Comparison of ENCODE assay signal across 7 mouse cellular contexts in the genomic region with DNA sequence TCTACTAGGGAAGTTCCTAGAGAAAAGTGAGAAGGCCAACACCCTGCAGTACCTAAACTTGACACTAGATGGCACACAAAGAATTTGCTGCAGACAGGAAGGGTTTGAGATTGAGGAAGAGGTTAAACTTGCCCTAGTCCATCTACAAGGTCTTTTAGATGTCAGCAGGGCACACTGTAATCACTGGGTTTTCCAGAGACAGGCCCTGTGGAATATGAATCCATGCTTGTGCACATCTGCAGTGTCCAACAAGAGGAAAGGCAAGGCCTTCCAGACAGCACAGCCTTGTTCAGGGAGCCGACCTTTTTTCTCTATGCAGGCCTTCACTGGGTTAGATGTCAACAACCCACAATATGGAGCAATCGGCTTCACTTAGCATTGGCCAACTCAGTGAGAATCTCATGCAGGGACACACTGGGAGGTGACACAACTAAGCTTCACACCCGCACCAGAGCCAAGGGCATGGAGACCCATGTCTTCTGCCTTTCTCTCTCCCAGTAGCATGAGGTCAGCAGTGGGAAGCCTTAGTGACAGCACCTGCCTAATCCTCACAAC. TPM values are rescaled to one million over a fixed set of nuclear protein-coding genes. Genes with fewer than 3 reads are reported as not detected.
A peak's percentile ranks its signal among the peaks of the same experiment; 100 is the strongest.
DNase-seq lines count a peak whose midpoint lies in the region; ATAC-seq and TF ChIP-seq lines count a peak whose summit lies in the region.

No protein-coding gene starts in this region.

- H3K27ac ChIP-seq in CH12.LX (ENCODE audit: insufficient read depth, low read depth): no peak overlapping the region
- H3K27ac ChIP-seq in lung, embryonic 14.5 days (ENCODE audit: low read depth): no peak overlapping the region

- H3K9me3 ChIP-seq in CH12.LX (replicated peaks; ENCODE audit: low read length): no peaks in the 10 kb centered on the region
- no peaks in the 10 kb centered on the region for H3K9me3 ChIP-seq in lung, embryonic 14.5 days (ENCODE audit: low read depth, low read length)

- peaks cover 75 to 93% of the 10 kb centered on the region in 2 experiments for H3K36me3 ChIP-seq in CH12.LX (replicated peaks in 1 of 2; ENCODE audit: control insufficient read depth in 1 of 2, insufficient read depth in 1 of 2, low read length in 1 of 2)
- peaks cover 64% of the 10 kb centered on the region for H3K36me3 ChIP-seq in lung, embryonic 14.5 days (ENCODE audit: insufficient read depth)

- no peak for TF ChIP-seq EP300 in CH12.LX (IDR thresholded peaks at IDR 0.05; ENCODE audit: low read length)

- H3K27me3 ChIP-seq in CH12.LX (replicated peaks): no peaks in the 10 kb centered on the region
- H3K27me3 ChIP-seq in lung, embryonic 14.5 days (ENCODE audit: insufficient read depth, low read length): no peaks in the 10 kb centered on the region

- H3K4me3 ChIP-seq in CH12.LX (replicated peaks in 1 of 3; ENCODE audit: low read depth in 2 of 3, low read length in 2 of 3, poor library complexity in 1 of 3): no peak overlapping the region
- H3K4me3 ChIP-seq in lung, embryonic 14.5 days (ENCODE audit: low read depth, low read length): no peak overlapping the region

- peaks cover 7% of the 10 kb centered on the region; the same call in 1 of the 2 replicates for H3K79me2 ChIP-seq in CH12.LX (replicated peaks; ENCODE audit: control insufficient read depth, extremely low read depth, insufficient read depth, poor library complexity, severe bottlenecking)

- H3K4me1 ChIP-seq in CH12.LX (ENCODE audit: control insufficient read depth in 1 of 2, insufficient read depth in 2 of 2): peaks cover 7 to 29% of the 10 kb centered on the region in 2 experiments; a peak in 3 of 4 replicates
- H3K4me1 ChIP-seq in lung, embryonic 14.5 days (ENCODE audit: insufficient read depth): no peaks in the 10 kb centered on the region

- peak; percentile 56 for TF ChIP-seq RAD21 in CH12.LX (IDR thresholded peaks at IDR 0.05; ENCODE audit: low read depth, low read length)

- in situ Hi-C loops in CH12.LX (cut with MboI; ENCODE audit: low pct_ligation_motif_present, low pct_unique_long_range_greater_than_20kb, low sequenced_read_pairs): loop anchor here (5.0 to 10.0 kb wide), 2 partner anchors 335 to 432 kb away; partner anchors contain the start of gene Irf2bp2

- 73% methylated on average over 3 of the region's 3 CpGs for WGBS in lung, embryonic 14.5 days

- peak; percentile 79 to 98 for TF ChIP-seq CTCF in CH12.LX (conservative IDR thresholded peaks at IDR 0.05 in 1 of 2, IDR thresholded peaks at IDR 0.05 in 1 of 2; ENCODE audit: low read depth in 2 of 2, low read length in 2 of 2)
- peak; percentile 94 for TF ChIP-seq CTCF in lung, embryonic 14.5 days (IDR thresholded peaks at IDR 0.05; ENCODE audit: low read depth)

- DNase-seq in CH12.LX (ENCODE audit: extremely low read depth): peak; percentile 79
- peak; percentile 83 for DNase-seq in NIH3T3 (ENCODE audit: low read depth)
- peak; percentile 53 for DNase-seq in cerebellum, adult 9-11 months
- peak; percentile 36 to 87 for DNase-seq in frontal cortex, adult 2 months (ENCODE audit: extremely low spot score in 1 of 2, low spot score in 1 of 2)
- DNase-seq in kidney, postnatal 10 days: peak; percentile 79
- DNase-seq in lung, embryonic 14.5 days: peak; percentile 88
- peak; percentile 63 for DNase-seq in retina, postnatal 7 days (ENCODE audit: low read depth, low spot score)

- no peak overlapping the region for H3K9ac ChIP-seq in CH12.LX (ENCODE audit: insufficient read depth, low read depth)
- no peak overlapping the region for H3K9ac ChIP-seq in lung, embryonic 14.5 days

- no peak; the same call in 1 of the 2 replicates for TF ChIP-seq POLR2A in CH12.LX (IDR thresholded peaks at IDR 0.05; ENCODE audit: low read depth, low read length)

- no peak overlapping the region for H3K4me2 ChIP-seq in CH12.LX (ENCODE audit: insufficient read depth, low read depth, poor library complexity, severe bottlenecking)
- no peak overlapping the region for H3K4me2 ChIP-seq in lung, embryonic 14.5 days

- dilution Hi-C loops in CH12.LX (cut with MboI; ENCODE audit: extremely low pct_ligation_motif_present, extremely low pct_unique_long_range_greater_than_20kb, low sequenced_read_pairs): no loop called here

- peak; percentile 29; the same call in 1 of the 2 replicates for ATAC-seq in lung, embryonic 14.5 days (ENCODE audit: insufficient read depth)

TF ChIP-seq in CH12.LX, 34 proteins besides CTCF, POLR2A, EP300 and RAD21:
- TF ChIP-seq IRF4 (IDR thresholded peaks at IDR 0.05; ENCODE audit: low read depth, low read length) (no peak), NELFE (IDR thresholded peaks at IDR 0.05; ENCODE audit: low read depth, low read length) (0 out of 2 replicates have a peak, but pooled peaks have one; percentile 18), POLR2AphosphoS2 (IDR thresholded peaks at IDR 0.05; ENCODE audit: low read depth, low read length) (peak; percentile 71), E2F4 (IDR thresholded peaks at IDR 0.05; ENCODE audit: insufficient replicate concordance, low read depth, low read length) (no peak), JUND (conservative IDR thresholded peaks at IDR 0.05; ENCODE audit: low read depth, low read length) (no peak), ZKSCAN1 (IDR thresholded peaks at IDR 0.05; ENCODE audit: borderline replicate concordance, low read depth, low read length) (no peak), MEF2A (IDR thresholded peaks at IDR 0.05; ENCODE audit: borderline replicate concordance, low read depth, low read length) (no peak), SMC3 (IDR thresholded peaks at IDR 0.05; ENCODE audit: low read depth, low read length) (peak; percentile 73), ELF1 (IDR thresholded peaks at IDR 0.05; ENCODE audit: low read depth, low read length) (peak; percentile 57; the same call in 1 of the 2 replicates)

RNA-seq across cellular contexts. Expression of gene Tomm20, which starts 16.0 kb away (rescaled TPM):
- total RNA-seq in CH12.LX (2012; rRNA removed): 337 and 394 TPM in 2 replicates
- total RNA-seq in CH12.LX (2014; rRNA removed): 130 and 151 TPM in 2 replicates
- polyA plus RNA-seq in CH12.LX (2012; ENCODE audit: insufficient read length, low read depth): 513 TPM in 2 replicates
- 104 and 115 TPM in 2 replicates for polyA plus RNA-seq in frontal cortex, adult 2 months (2012; rRNA removed)
- polyA plus RNA-seq in lung, embryonic 14.5 days (2014; fragmentation: Nextera tagmentation; extraction: Ambion mirVana): 215 and 218 TPM in 2 replicates

RNA-seq across cellular contexts. Expression of gene Rbm34, which starts 41.2 kb away (rescaled TPM):
- total RNA-seq in CH12.LX (2012; rRNA removed): 24.8 and 29.8 TPM in 2 replicates
- 42.7 and 47.2 TPM in 2 replicates for total RNA-seq in CH12.LX (2014; rRNA removed)
- polyA plus RNA-seq in CH12.LX (2012; ENCODE audit: insufficient read length, low read depth): 42.3 and 52.4 TPM in 2 replicates
- polyA plus RNA-seq in frontal cortex, adult 2 months (2012; rRNA removed): 9.6 and 11.6 TPM in 2 replicates
- polyA plus RNA-seq in lung, embryonic 14.5 days (2014; fragmentation: Nextera tagmentation; extraction: Ambion mirVana): 25.0 and 26.6 TPM in 2 replicates
